Mouse (Mus musculus) kidney, adult 18-20 months (tissue): ENCODE measurements at regions not wholly inside any gene's neighbourhood (a gene's known extent, or its start where the extent isn't known, plus 50 kb on each side); places are given as distances from the start of the nearest gene placed in this dataset.

Experiments
- DNase-seq: peaks from one replicate; pipeline ENCODE4 v3.0.0; 2021

GRCm38 (mm10) chr15:25117980-25118379 is 295.6 kb downstream of the Basp1 start:
- DNase-seq, result no peak

- DNase-seq, result no peak
Observed at GRCm38 (mm10) chr15:25102727-25103126, 310.8 kb downstream of the Basp1 start.

- no peak for DNase-seq
Observed at GRCm38 (mm10) chr15:25093758-25094157, 319.8 kb downstream of the Basp1 start.

- no peak for DNase-seq
Observed at GRCm38 (mm10) chr15:25069701-25070100, 343.9 kb downstream of the Basp1 start.

GRCm38 (mm10) chr15:25059347-25059746 is 354.2 kb downstream of the Basp1 start:
- DNase-seq, result no peak

- DNase-seq, result peak; percentile 34
Observed at GRCm38 (mm10) chr15:25047875-25048274, 365.7 kb downstream of the Basp1 start.

GRCm38 (mm10) chr15:25046514-25047138 is 366.9 kb downstream of the Basp1 start:
- DNase-seq, result no peak

GRCm38 (mm10) chr15:25036231-25036630 is 377.3 kb downstream of the Basp1 start:
- DNase-seq, result no peak

GRCm38 (mm10) chr15:25027865-25028264 is 385.7 kb downstream of the Basp1 start:
- DNase-seq, result no peak

- DNase-seq, result no peak
Observed at GRCm38 (mm10) chr15:25026786-25027461, 386.6 kb downstream of the Basp1 start.

GRCm38 (mm10) chr15:25026351-25026750 is 387.2 kb downstream of the Basp1 start:
- DNase-seq, result no peak

- DNase-seq, result no peak
Observed at GRCm38 (mm10) chr15:25020916-25021315, 392.6 kb downstream of the Basp1 start.

- DNase-seq, result no peak
Observed at GRCm38 (mm10) chr15:25019352-25019941, 394.1 kb downstream of the Basp1 start.

- no peak for DNase-seq
Observed at GRCm38 (mm10) chr15:25018937-25019336, 394.6 kb downstream of the Basp1 start.

GRCm38 (mm10) chr15:25007720-25008119 is 405.8 kb downstream of the Basp1 start:
- DNase-seq, result no peak

- no peak for DNase-seq
Observed at GRCm38 (mm10) chr15:25000171-25000570, 413.4 kb downstream of the Basp1 start.

- DNase-seq, result no peak
Observed at GRCm38 (mm10) chr15:24993325-24993673, 420.3 kb downstream of the Basp1 start.

- DNase-seq, result no peak
Observed at GRCm38 (mm10) chr15:24992665-24993324, 420.8 kb downstream of the Basp1 start.

GRCm38 (mm10) chr15:24990082-24990786 is 423.3 kb downstream of the Basp1 start:
- DNase-seq, result no peak

GRCm38 (mm10) chr15:24980841-24981240 is 432.7 kb downstream of the Basp1 start:
- DNase-seq, result no peak

GRCm38 (mm10) chr15:24972020-24972419 is 441.5 kb downstream of the Basp1 start:
- no peak for DNase-seq

GRCm38 (mm10) chr15:24969391-24969812 is 444.2 kb downstream of the Basp1 start:
- DNase-seq, result peak; percentile 3
